Mouse (Mus musculus) thymus, postnatal 4 days (tissue): ENCODE data around the gene S1pr5.
A peak's percentile ranks its signal among the peaks of the same experiment; 100 is the strongest.
"Not testable (repeated sequence)": the region's sequence is repeated elsewhere in the genome, so short reads cannot be mapped to it uniquely, and the experiment has no call there.

Source experiments
- DNase-seq: peaks from one replicate; pipeline ENCODE4 v3.0.0; 2021

S1pr5 gene

GRCm38 (mm10) chr9:21248326-21248725, at the start of gene S1pr5:
Gene S1pr5 (minus strand): TSS chr9:21248443.
- peak; percentile 44 for DNase-seq

- no peak for DNase-seq
These were observed 44.0 kb upstream of the S1pr5 start for GRCm38 (mm10) chr9:21292271-21292670.

GRCm38 (mm10) chr9:21291868-21292267, 43.6 kb upstream of the S1pr5 start:
- DNase-seq = not testable (repeated sequence)

GRCm38 (mm10) chr9:21291022-21291787, 43.0 kb upstream of the S1pr5 start, which contains the start of gene Cdkn2d:
Gene Cdkn2d (minus strand): TSS chr9:21291407.
- DNase-seq = peak; percentile 100

- DNase-seq = no peak
These were observed 42.3 kb upstream of the S1pr5 start for GRCm38 (mm10) chr9:21290589-21290988.

- no peak for DNase-seq
These were observed 41.1 kb upstream of the S1pr5 start for GRCm38 (mm10) chr9:21289337-21289671.

- peak; percentile 69 for DNase-seq
These were observed 40.4 kb upstream of the S1pr5 start for GRCm38 (mm10) chr9:21288404-21289336.

- DNase-seq = peak; percentile 98
These were observed 39.5 kb upstream of the S1pr5 start, which contains the start of gene Kri1 for GRCm38 (mm10) chr9:21287571-21288402. Gene Kri1 (minus strand): TSS chr9:21287969.

GRCm38 (mm10) chr9:21286753-21287152, 38.5 kb upstream of the S1pr5 start:
- DNase-seq = no peak

- no peak for DNase-seq
These were observed 35.8 kb upstream of the S1pr5 start for GRCm38 (mm10) chr9:21283994-21284393.

GRCm38 (mm10) chr9:21283591-21283990, 35.3 kb upstream of the S1pr5 start:
- DNase-seq = no peak

- no peak for DNase-seq
These were observed 29.5 kb upstream of the S1pr5 start for GRCm38 (mm10) chr9:21277776-21278175.

- no peak for DNase-seq
These were observed 28.1 kb upstream of the S1pr5 start for GRCm38 (mm10) chr9:21276307-21276706.

GRCm38 (mm10) chr9:21275727-21276126, 27.5 kb upstream of the S1pr5 start:
- DNase-seq = no peak

GRCm38 (mm10) chr9:21275013-21275710, 26.9 kb upstream of the S1pr5 start:
- no peak for DNase-seq

- no peak for DNase-seq
These were observed 26.1 kb upstream of the S1pr5 start for GRCm38 (mm10) chr9:21274336-21274735.

- no peak for DNase-seq
These were observed 25.4 kb upstream of the S1pr5 start for GRCm38 (mm10) chr9:21273520-21274228.

GRCm38 (mm10) chr9:21273094-21273493, 24.9 kb upstream of the S1pr5 start:
- no peak for DNase-seq

- no peak for DNase-seq
These were observed 24.1 kb upstream of the S1pr5 start for GRCm38 (mm10) chr9:21272391-21272790.

GRCm38 (mm10) chr9:21269590-21269989, 21.3 kb upstream of the S1pr5 start:
- not testable (repeated sequence) for DNase-seq

- DNase-seq = no peak
These were observed 20.1 kb upstream of the S1pr5 start for GRCm38 (mm10) chr9:21268305-21268704.
